Comparison of ENCODE assay signal across 24 mouse cellular contexts in genomic region chr1:119386306-119386705, GRCm38 (mm10). TPM values are rescaled to one million over a fixed set of nuclear protein-coding genes. Genes with fewer than 3 reads are reported as not detected.
DNase-seq lines count a peak whose midpoint lies in the region; ATAC-seq and TF ChIP-seq lines count a peak whose summit lies in the region.
"Had no signal": no experiment of that assay in that cellular context is flagged by ENCODE, and none has a peak within 500 bp of the region (broad histone marks: within the 10 kb centered on the region; RNA-seq: fewer than 3 reads in every experiment).

No protein-coding gene starts in this region.

- no peak for TF ChIP-seq CTCF in hindbrain, postnatal 0 days (IDR thresholded peaks at IDR 0.05; ENCODE audit: low read depth)

- peaks cover 28% of the 10 kb centered on the region for H3K27me3 ChIP-seq in hindbrain, embryonic 10.5 days (ENCODE audit: insufficient read depth, poor library complexity, severe bottlenecking)
- no peaks in the 10 kb centered on the region for H3K27me3 ChIP-seq in hindbrain, postnatal 0 days (ENCODE audit: insufficient read depth, low read length)
- no peaks in the 10 kb centered on the region for H3K27me3 ChIP-seq in neural tube, embryonic 11.5 days (ENCODE audit: control insufficient read depth, insufficient read depth, low read length)
- no peaks in the 10 kb centered on the region for H3K27me3 ChIP-seq in neural tube, embryonic 15.5 days (replicated peaks)
- H3K27me3 ChIP-seq: CH12.LX; forebrain, embryonic 13.5 days; forebrain, embryonic 15.5 days; Patski had no signal

- no peak overlapping the region for H3K9ac ChIP-seq in hindbrain, postnatal 0 days (replicated peaks; ENCODE audit: low read length)
- H3K9ac ChIP-seq in neural tube, embryonic 11.5 days (ENCODE audit: low read length): no peak overlapping the region
- no peak overlapping the region for H3K9ac ChIP-seq in neural tube, embryonic 15.5 days (replicated peaks)
- H3K9ac ChIP-seq: embryonic facial prominence, embryonic 12.5 days; forebrain, embryonic 13.5 days; forebrain, embryonic 15.5 days had no signal

- WGBS in hindbrain, embryonic 10.5 days: 89% methylated on average over 3 of the region's 3 CpGs
- 77% methylated on average over 3 of the region's 3 CpGs for WGBS in hindbrain, postnatal 0 days
- 77% methylated on average over 3 of the region's 3 CpGs for WGBS in neural tube, embryonic 11.5 days
- WGBS in neural tube, embryonic 15.5 days: 91% methylated on average over 3 of the region's 3 CpGs

- no peak for DNase-seq in hindbrain, embryonic 10.5 days (ENCODE audit: low spot score)
- DNase-seq in hindbrain, postnatal 0 days (ENCODE audit: low spot score): no peak
- DNase-seq in neural tube, embryonic 11.5 days (ENCODE audit: low spot score): peak; percentile 6
- DNase-seq in ovary, postnatal 36 days (ENCODE audit: low spot score): peak; percentile 63
- no peak for DNase-seq in ovary, postnatal 10 days (ENCODE audit: low spot score)
- DNase-seq: adrenal gland, adult 8-10 months; adrenal gland, postnatal 14 days; adrenal gland, postnatal 36 days; B cell, adult 2 months; cerebellum, adult 11-12 months; cerebellum, adult 2 months; cerebellum, adult 9-10 months; cerebellum, postnatal 10 days; cerebellum, postnatal 25 days had no signal

- 0 out of 2 replicates have a peak overlapping the region, but pooled peaks have one; percentile 23 for H3K27ac ChIP-seq in hindbrain, embryonic 10.5 days
- no peak overlapping the region for H3K27ac ChIP-seq in hindbrain, postnatal 0 days
- H3K27ac ChIP-seq in neural tube, embryonic 11.5 days (ENCODE audit: low read depth, low read length): no peak overlapping the region
- H3K27ac ChIP-seq in neural tube, embryonic 15.5 days (replicated peaks): no peak overlapping the region
- H3K27ac ChIP-seq: embryonic facial prominence, embryonic 10.5 days; embryonic facial prominence, embryonic 12.5 days; forebrain, embryonic 13.5 days; forebrain, embryonic 15.5 days had no signal

- H3K4me3 ChIP-seq in hindbrain, embryonic 10.5 days: no peak overlapping the region
- no peak overlapping the region for H3K4me3 ChIP-seq in hindbrain, postnatal 0 days (ENCODE audit: low read length)
- no peak overlapping the region for H3K4me3 ChIP-seq in neural tube, embryonic 11.5 days (ENCODE audit: low read depth, low read length)
- no peak overlapping the region for H3K4me3 ChIP-seq in neural tube, embryonic 15.5 days (replicated peaks)
- H3K4me3 ChIP-seq: embryonic facial prominence, embryonic 10.5 days; embryonic facial prominence, embryonic 12.5 days; forebrain, embryonic 13.5 days; forebrain, embryonic 15.5 days had no signal

- H3K36me3 ChIP-seq in hindbrain, embryonic 10.5 days: no peaks in the 10 kb centered on the region
- no peaks in the 10 kb centered on the region for H3K36me3 ChIP-seq in hindbrain, postnatal 0 days (ENCODE audit: insufficient read depth, low read length)
- no peaks in the 10 kb centered on the region for H3K36me3 ChIP-seq in neural tube, embryonic 11.5 days (ENCODE audit: control insufficient read depth, insufficient read depth, low read length)
- H3K36me3 ChIP-seq in neural tube, embryonic 15.5 days: no peaks in the 10 kb centered on the region
- H3K36me3 ChIP-seq: embryonic facial prominence, embryonic 10.5 days; embryonic facial prominence, embryonic 12.5 days; forebrain, embryonic 15.5 days; G1E had no signal

- no peak for ATAC-seq in hindbrain, postnatal 0 days
- no peak for ATAC-seq in neural tube, embryonic 11.5 days (ENCODE audit: insufficient read depth, low FRiP score, low TSS enrichment)
- no peak for ATAC-seq in neural tube, embryonic 15.5 days (ENCODE audit: low FRiP score)
- ATAC-seq: activated CD4-positive, CD25-positive, alpha-beta regulatory T cell, adult 4 months; CD4-positive, CD25-positive, alpha-beta regulatory T cell, adult 4 months; forebrain, embryonic 13.5 days; forebrain, embryonic 15.5 days; Patski had no signal

- H3K4me1 ChIP-seq in hindbrain, embryonic 10.5 days (replicated peaks): peaks cover 22% of the 10 kb centered on the region
- H3K4me1 ChIP-seq in hindbrain, postnatal 0 days (ENCODE audit: insufficient read depth, low read length): peaks cover 22% of the 10 kb centered on the region
- peaks cover 4% of the 10 kb centered on the region; the same call in 1 of the 2 replicates for H3K4me1 ChIP-seq in neural tube, embryonic 11.5 days (ENCODE audit: control insufficient read depth, insufficient read depth, low read length)
- H3K4me1 ChIP-seq in neural tube, embryonic 15.5 days: peaks cover 20% of the 10 kb centered on the region

- H3K9me3 ChIP-seq in hindbrain, embryonic 10.5 days: no peaks in the 10 kb centered on the region
- H3K9me3 ChIP-seq in hindbrain, postnatal 0 days (ENCODE audit: low read length): no peaks in the 10 kb centered on the region
- no peaks in the 10 kb centered on the region for H3K9me3 ChIP-seq in neural tube, embryonic 11.5 days (ENCODE audit: control insufficient read depth, low read length)
- no peaks in the 10 kb centered on the region for H3K9me3 ChIP-seq in neural tube, embryonic 15.5 days (replicated peaks)
- H3K9me3 ChIP-seq: embryonic facial prominence, embryonic 10.5 days; embryonic facial prominence, embryonic 12.5 days; forebrain, embryonic 13.5 days; forebrain, embryonic 15.5 days had no signal

- H3K4me2 ChIP-seq in hindbrain, postnatal 0 days (ENCODE audit: low read depth, low read length): no peak overlapping the region
- H3K4me2 ChIP-seq in neural tube, embryonic 11.5 days (ENCODE audit: low read depth): no peak overlapping the region
- no peak overlapping the region for H3K4me2 ChIP-seq in neural tube, embryonic 15.5 days
- H3K4me2 ChIP-seq: embryonic facial prominence, embryonic 12.5 days; forebrain, embryonic 13.5 days; forebrain, embryonic 15.5 days had no signal

RNA-seq across cellular contexts. Expression of gene Inhbb, which starts 35.7 kb away (rescaled TPM):
- 0.14 and 0.31 TPM in 2 replicates for polyA plus RNA-seq in hindbrain, embryonic 10.5 days (2016; fragmentation: Nextera tagmentation; extraction: Ambion mirVana)
- total RNA-seq in hindbrain, postnatal 0 days (2014; rRNA removed): 7.1 and 9.9 TPM in 2 replicates
- polyA plus RNA-seq in hindbrain, postnatal 0 days (2015; fragmentation: Nextera tagmentation; extraction: Ambion mirVana): 3.3 and 3.4 TPM in 2 replicates
- polyA plus RNA-seq in neural tube, embryonic 11.5 days (2014; fragmentation: Nextera tagmentation; extraction: Ambion mirVana): 0.51 and 0.64 TPM in 2 replicates
- 2.1 and 2.4 TPM in 2 replicates for polyA plus RNA-seq in neural tube, embryonic 15.5 days (2015; fragmentation: Nextera tagmentation; extraction: Ambion mirVana)
- total RNA-seq: CH12.LX had no signal
- polyA plus RNA-seq: activated CD4-positive, CD25-positive, alpha-beta regulatory T cell, adult 4 months; CD4-positive, CD25-positive, alpha-beta regulatory T cell, adult 4 months; G1E had no signal

Comparison
In these comparisons a context has a peak if more than half of its experiments do, and no peak if none do; other contexts are left out.
1. DNase-seq: peak in neural tube, embryonic 11.5 days (single experiment) and ovary, postnatal 36 days (single experiment); none in hindbrain, embryonic 10.5 days (single experiment), hindbrain, postnatal 0 days (single experiment) and ovary, postnatal 10 days (single experiment).